Mouse (Mus musculus): ENCODE data around the gene Esp8.
"Not testable (repeated sequence)": the region's sequence is repeated elsewhere in the genome, so short reads cannot be mapped to it uniquely, and the experiment has no call there.

Esp8 gene

GRCm38 (mm10) chr17:40519818-40520217, at the start of gene Esp8:
Esp8 (plus strand) TSS chr17:40520022.
- in situ Hi-C loops (cut with MboI; ENCODE audit: low pct_unique_long_range_greater_than_20kb in 1 of 2, low sequenced_read_pairs in 2 of 2, unreplicated experiment in 1 of 2), result no loop called here

- in situ Hi-C loops (cut with MboI; ENCODE audit: low pct_unique_long_range_greater_than_20kb in 1 of 2, low sequenced_read_pairs in 2 of 2, unreplicated experiment in 1 of 2), result not testable (repeated sequence)
Observed at GRCm38 (mm10) chr17:40483566-40483965, 36.3 kb upstream of the Esp8 start.

- in situ Hi-C loops (cut with MboI; ENCODE audit: low pct_unique_long_range_greater_than_20kb in 1 of 2, low sequenced_read_pairs in 2 of 2, unreplicated experiment in 1 of 2), result not testable (repeated sequence)
Observed at GRCm38 (mm10) chr17:40495468-40496185, 24.2 kb upstream of the Esp8 start.

- in situ Hi-C loops (cut with MboI; ENCODE audit: low pct_unique_long_range_greater_than_20kb in 1 of 2, low sequenced_read_pairs in 2 of 2, unreplicated experiment in 1 of 2), result no loop called here
Observed at GRCm38 (mm10) chr17:40529813-40530212, 10.0 kb downstream of the Esp8 start.

- in situ Hi-C loops (cut with MboI; ENCODE audit: low pct_unique_long_range_greater_than_20kb in 1 of 2, low sequenced_read_pairs in 2 of 2, unreplicated experiment in 1 of 2), result no loop called here
Observed at GRCm38 (mm10) chr17:40531147-40531546, 11.3 kb downstream of the Esp8 start.

GRCm38 (mm10) chr17:40547005-40547404, 27.2 kb downstream of the Esp8 start:
- in situ Hi-C loops (cut with MboI; ENCODE audit: low pct_unique_long_range_greater_than_20kb in 1 of 2, low sequenced_read_pairs in 2 of 2, unreplicated experiment in 1 of 2), result not testable (repeated sequence)

GRCm38 (mm10) chr17:40553470-40553869, 33.6 kb downstream of the Esp8 start:
- in situ Hi-C loops (cut with MboI; ENCODE audit: low pct_unique_long_range_greater_than_20kb in 1 of 2, low sequenced_read_pairs in 2 of 2, unreplicated experiment in 1 of 2), result no loop called here

GRCm38 (mm10) chr17:40561207-40561606, 41.4 kb downstream of the Esp8 start, which contains the start of gene Esp6:
Esp6 (plus strand) TSS chr17:40561507.
- in situ Hi-C loops (cut with MboI; ENCODE audit: low pct_unique_long_range_greater_than_20kb in 1 of 2, low sequenced_read_pairs in 2 of 2, unreplicated experiment in 1 of 2), result no loop called here
